Mouse (Mus musculus): ENCODE results near the gene Topaz1.

- no peak for TF ChIP-seq CTCF (IDR thresholded peaks at IDR 0.05; ENCODE audit: low read depth, low read length)
- TF ChIP-seq POLR2A (IDR thresholded peaks at IDR 0.05; ENCODE audit: extremely low read depth, insufficient read depth, low read length) = no peak
Observed at GRCm38 (mm10) chr9:122837216-122837615, 90.1 kb downstream of the Topaz1 start.
